In the genomic region with DNA sequence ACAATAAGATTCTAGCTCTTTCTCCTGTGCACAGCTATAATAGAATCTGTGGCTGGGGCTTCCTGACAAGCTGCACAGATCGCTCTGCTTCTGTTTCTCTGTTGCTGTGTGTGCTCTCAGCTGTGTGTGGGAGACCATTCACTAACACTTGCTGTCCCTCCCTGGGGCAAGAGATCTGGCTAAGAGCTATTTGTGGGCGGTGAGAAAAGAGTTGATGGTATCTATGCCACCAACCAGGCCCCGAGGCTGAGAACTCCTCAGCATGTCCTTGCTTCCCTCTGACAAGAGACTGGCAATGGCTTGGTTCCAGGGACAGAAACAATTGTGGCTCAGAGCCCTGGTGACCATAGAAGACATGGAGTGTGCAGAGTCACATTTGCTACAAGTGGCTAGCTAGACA, we compare ENCODE assay signal across 9 mouse cellular contexts. TPM values are rescaled to one million over a fixed set of nuclear protein-coding genes. Genes with fewer than 3 reads are reported as not detected.
DNase-seq lines count a peak whose midpoint lies in the region; ATAC-seq and TF ChIP-seq lines count a peak whose summit lies in the region.
"Had no signal": no experiment of that assay in that cellular context is flagged by ENCODE, and none has a peak within 500 bp of the region (broad histone marks: within the 10 kb centered on the region; RNA-seq: fewer than 3 reads in every experiment).

No protein-coding gene starts in this region.

- no peaks in the 10 kb centered on the region for H3K4me1 ChIP-seq in intestine, embryonic 15.5 days (replicated peaks)
- no peaks in the 10 kb centered on the region for H3K4me1 ChIP-seq in thymus, adult 2 months (replicated peaks; ENCODE audit: control insufficient read depth, insufficient read depth, low read length)

- peak; percentile 37 for DNase-seq in retina, postnatal 1 day
- no peak for DNase-seq in retina, embryonic 14.5 days (ENCODE audit: low spot score)
- peak; percentile 62 to 71 for DNase-seq in frontal cortex, adult 2 months (ENCODE audit: extremely low spot score in 1 of 2, low spot score in 1 of 2)
- DNase-seq in left cerebral cortex, adult 18-20 months (ENCODE audit: low spot score in 2 of 2): peak; percentile 59 to 73
- DNase-seq in testis, postnatal 10 days (ENCODE audit: low spot score): peak; percentile 67
- DNase-seq in thymus, adult 2 months: no peak
- DNase-seq: cerebellum, adult 9-11 months had no signal

- TF ChIP-seq POLR2A in thymus, adult 2 months (IDR thresholded peaks at IDR 0.05; ENCODE audit: control insufficient read depth, extremely low read depth, insufficient read depth, low read length, poor library complexity): no peak

- no peak for TF ChIP-seq CTCF in thymus, adult 2 months (IDR thresholded peaks at IDR 0.05; ENCODE audit: borderline replicate concordance, control insufficient read depth, extremely low read depth, insufficient read depth, low read length, poor library complexity)

- H3K9ac ChIP-seq in intestine, embryonic 15.5 days: no peak overlapping the region

- no peaks in the 10 kb centered on the region for H3K36me3 ChIP-seq in intestine, embryonic 15.5 days
- no peaks in the 10 kb centered on the region for H3K36me3 ChIP-seq in thymus, adult 2 months (ENCODE audit: control insufficient read depth, insufficient read depth, low read length)

- H3K4me3 ChIP-seq in intestine, embryonic 15.5 days (replicated peaks): no peak overlapping the region
- no peak overlapping the region for H3K4me3 ChIP-seq in thymus, adult 2 months (ENCODE audit: control insufficient read depth, insufficient read depth, low read length)

- H3K9me3 ChIP-seq in intestine, embryonic 15.5 days: no peaks in the 10 kb centered on the region

- H3K27me3 ChIP-seq in intestine, embryonic 15.5 days (replicated peaks): no peaks in the 10 kb centered on the region
- no peaks in the 10 kb centered on the region for H3K27me3 ChIP-seq in thymus, adult 2 months (ENCODE audit: control insufficient read depth, insufficient read depth, low read length)

- 65% methylated on average over 3 of the region's 3 CpGs for WGBS in intestine, embryonic 15.5 days
- 81% methylated on average over 3 of the region's 3 CpGs for WGBS in thymus, adult 2 months

- no peak overlapping the region for H3K27ac ChIP-seq in intestine, embryonic 15.5 days
- H3K27ac ChIP-seq in thymus, adult 2 months (ENCODE audit: control insufficient read depth, insufficient read depth, low read length): no peak overlapping the region
- H3K27ac ChIP-seq: kidney, postnatal 0 days had no signal

- no peak overlapping the region for H3K4me2 ChIP-seq in intestine, embryonic 15.5 days (replicated peaks)

- ATAC-seq in intestine, embryonic 15.5 days: no peak

RNA-seq across cellular contexts. Expression of gene Fbrsl1, which starts 10.6 kb away (rescaled TPM):
- polyA plus RNA-seq in frontal cortex, adult 2 months (2012; rRNA removed): 54.9 and 60.8 TPM in 2 replicates
- total RNA-seq in left cerebral cortex, adult 18-20 months (2021): 10 to 100 TPM; 73.8 to 80.7 TPM
- 9.6 and 11.2 TPM in 2 replicates for polyA plus RNA-seq in intestine, embryonic 15.5 days (2015; fragmentation: Nextera tagmentation; extraction: Ambion mirVana)
- polyA plus RNA-seq in thymus, adult 2 months (2012; rRNA removed): 129 and 200 TPM in 2 replicates

Comparison
In these comparisons a context has a peak if more than half of its experiments do, and no peak if none do; other contexts are left out.
1. DNase-seq: peak in retina, postnatal 1 day (single experiment), frontal cortex, adult 2 months (2 of 2), left cerebral cortex, adult 18-20 months (2 of 2) and testis, postnatal 10 days (single experiment); none in retina, embryonic 14.5 days (single experiment) and thymus, adult 2 months (single experiment).